Mouse (Mus musculus): ENCODE results near the gene Rem2. TPM values are rescaled to one million over a fixed set of nuclear protein-coding genes. Genes with fewer than 3 reads are reported as not detected.

Rem2 gene
- polyA plus RNA-seq, 1 experiment, result 0.22 TPM

- Histone ChIP-seq H3K36me3 (ENCODE audit: control insufficient read depth, insufficient read depth, low read length) (no peaks in the 10 kb centered on the region), H3K4me3 (ENCODE audit: extremely low read depth, insufficient read depth, insufficient read length) (no peak overlapping the region), H3K27me3 (ENCODE audit: control insufficient read depth, insufficient read depth, low read length) (peaks cover 8% of the 10 kb centered on the region; the same call in 1 of the 2 replicates), H3K27ac (ENCODE audit: insufficient read depth, low read length) (0 out of 2 replicates have a peak overlapping the region, but pooled peaks have one; percentile 15), H3K4me1 (ENCODE audit: control insufficient read depth, insufficient read depth, insufficient read length) (peaks cover 4% of the 10 kb centered on the region)
- WGBS, result 83% methylated on average over 11 of the region's 11 CpGs
- TF ChIP-seq POLR2A (IDR thresholded peaks at IDR 0.05; ENCODE audit: low read depth, low read length) (no peak), CTCF (IDR thresholded peaks at IDR 0.05; ENCODE audit: extremely low read depth, insufficient read depth, insufficient read length, insufficient replicate concordance) (no peak)
- DNase-seq (ENCODE audit: low read depth in 1 of 2, low spot score in 2 of 2), result no peak
Measured at GRCm38 (mm10) chr14:54435194-54435918, 40.5 kb upstream of the Rem2 start.

DNA sequence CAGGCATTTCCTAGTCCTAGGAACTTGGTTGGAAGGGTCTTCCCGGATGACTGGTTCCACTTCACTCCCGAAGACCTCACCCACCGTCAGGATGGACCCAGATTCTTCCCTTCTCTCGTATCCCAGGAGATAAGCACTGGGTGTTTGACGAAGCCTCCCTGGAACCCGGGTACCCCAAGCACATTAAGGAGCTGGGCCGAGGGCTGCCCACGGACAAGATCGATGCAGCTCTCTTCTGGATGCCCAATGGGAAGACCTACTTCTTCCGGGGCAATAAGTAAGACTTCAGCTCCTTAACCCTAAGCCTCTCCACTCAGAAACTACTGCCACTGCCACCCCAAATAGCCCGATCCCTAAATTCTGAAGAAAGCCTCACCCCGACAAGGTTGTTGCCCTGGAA lies 36.7 kb upstream of the Rem2 start:
- H3K27me3 ChIP-seq (ENCODE audit: control insufficient read depth, insufficient read depth, low read length), result no peaks in the 10 kb centered on the region
- WGBS, result 94% methylated on average over 12 of the region's 12 CpGs
- no peak for TF ChIP-seq POLR2A (IDR thresholded peaks at IDR 0.05; ENCODE audit: low read depth, low read length)
- TF ChIP-seq CTCF (IDR thresholded peaks at IDR 0.05; ENCODE audit: extremely low read depth, insufficient read depth, insufficient read length, insufficient replicate concordance), result no peak

DNA sequence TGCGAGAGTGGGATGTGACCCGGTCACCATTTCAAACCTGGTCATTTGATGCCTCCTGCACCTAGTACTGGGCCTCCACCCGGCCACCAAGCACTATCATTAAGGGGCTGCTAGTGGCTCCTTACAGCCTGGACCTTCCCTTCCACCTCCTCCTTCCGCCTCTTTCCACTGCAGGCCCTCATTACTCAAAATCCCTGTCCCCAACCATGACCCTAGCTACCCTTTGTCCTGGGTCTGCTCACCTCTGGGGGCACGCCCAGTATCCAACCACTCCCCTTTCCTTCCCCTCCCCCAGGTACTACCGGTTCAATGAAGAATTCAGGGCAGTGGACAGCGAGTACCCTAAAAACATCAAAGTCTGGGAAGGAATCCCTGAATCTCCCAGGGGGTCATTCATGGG lies 36.3 kb upstream of the Rem2 start:
- TF ChIP-seq CTCF (IDR thresholded peaks at IDR 0.05; ENCODE audit: extremely low read depth, insufficient read depth, insufficient read length, insufficient replicate concordance) (no peak), POLR2A (IDR thresholded peaks at IDR 0.05; ENCODE audit: low read depth, low read length) (no peak)
- no peaks in the 10 kb centered on the region for H3K36me3 ChIP-seq (ENCODE audit: control insufficient read depth, insufficient read depth, low read length)
- H3K4me1 ChIP-seq (ENCODE audit: control insufficient read depth, insufficient read depth, insufficient read length), result peaks cover 3% of the 10 kb centered on the region; the same call in 1 of the 2 replicates
- 90% methylated on average over 7 of the region's 7 CpGs for whole genome bisulfite sequencing
- no peak for DNase-seq (ENCODE audit: low read depth in 1 of 2, low spot score in 2 of 2)
- no peak overlapping the region for H3K27ac ChIP-seq (ENCODE audit: insufficient read depth, low read length)
- no peaks in the 10 kb centered on the region for H3K27me3 ChIP-seq (ENCODE audit: control insufficient read depth, insufficient read depth, low read length)
- H3K4me3 ChIP-seq (ENCODE audit: extremely low read depth, insufficient read depth, insufficient read length), result no peak overlapping the region

More for the DNA sequence above, 36.7 kb upstream of the Rem2 start:
- no peak for DNase-seq (ENCODE audit: low read depth in 1 of 2, low spot score in 2 of 2)
- H3K4me3 ChIP-seq (ENCODE audit: extremely low read depth, insufficient read depth, insufficient read length), result no peak overlapping the region
- H3K36me3 ChIP-seq (ENCODE audit: control insufficient read depth, insufficient read depth, low read length), result no peaks in the 10 kb centered on the region
- H3K4me1 ChIP-seq (ENCODE audit: control insufficient read depth, insufficient read depth, insufficient read length), result peaks cover 3% of the 10 kb centered on the region; the same call in 1 of the 2 replicates
- no peak overlapping the region for H3K27ac ChIP-seq (ENCODE audit: insufficient read depth, low read length)

GRCm38 (mm10) chr14:54440538-54440937 lies 35.4 kb upstream of the Rem2 start:
- TF ChIP-seq POLR2A (IDR thresholded peaks at IDR 0.05; ENCODE audit: low read depth, low read length) (no peak), CTCF (IDR thresholded peaks at IDR 0.05; ENCODE audit: extremely low read depth, insufficient read depth, insufficient read length, insufficient replicate concordance) (no peak)
- no peak overlapping the region for H3K27ac ChIP-seq (ENCODE audit: insufficient read depth, low read length)
- no peak overlapping the region for H3K4me3 ChIP-seq (ENCODE audit: extremely low read depth, insufficient read depth, insufficient read length)
- H3K4me1 ChIP-seq (ENCODE audit: control insufficient read depth, insufficient read depth, insufficient read length), result peaks cover 3% of the 10 kb centered on the region; the same call in 1 of the 2 replicates
- no peaks in the 10 kb centered on the region for H3K27me3 ChIP-seq (ENCODE audit: control insufficient read depth, insufficient read depth, low read length)
- WGBS, result 84% methylated on average over 14 of the region's 14 CpGs
- no peaks in the 10 kb centered on the region for H3K36me3 ChIP-seq (ENCODE audit: control insufficient read depth, insufficient read depth, low read length)
- no peak for DNase-seq (ENCODE audit: low read depth in 1 of 2, low spot score in 2 of 2)

DNA sequence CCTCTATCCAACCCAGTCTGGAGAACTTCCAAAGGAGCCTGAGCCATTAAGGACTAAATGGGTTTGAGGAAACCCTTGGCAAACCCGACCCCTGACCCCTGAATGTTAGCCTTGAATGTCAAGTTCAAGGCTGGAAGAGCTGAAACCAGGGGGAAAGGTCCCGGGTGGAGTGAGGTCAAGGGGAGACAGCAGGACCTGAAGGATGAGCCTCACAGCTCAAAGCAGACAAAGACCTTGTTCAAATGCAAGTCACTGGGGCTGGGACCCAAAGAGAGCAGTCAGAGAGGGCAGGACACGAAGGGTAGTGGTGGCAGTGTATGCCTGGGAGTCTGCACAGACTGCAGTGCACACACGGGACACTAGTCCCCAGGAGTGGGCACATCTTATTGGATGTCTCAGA lies 34.5 kb upstream of the Rem2 start:
- DNase-seq (ENCODE audit: low read depth in 1 of 2, low spot score in 2 of 2), result no peak
- TF ChIP-seq POLR2A (IDR thresholded peaks at IDR 0.05; ENCODE audit: low read depth, low read length) (no peak), CTCF (IDR thresholded peaks at IDR 0.05; ENCODE audit: extremely low read depth, insufficient read depth, insufficient read length, insufficient replicate concordance) (no peak)
- Histone ChIP-seq H3K4me1 (ENCODE audit: control insufficient read depth, insufficient read depth, insufficient read length) (peaks cover 3% of the 10 kb centered on the region; the same call in 1 of the 2 replicates), H3K4me3 (ENCODE audit: extremely low read depth, insufficient read depth, insufficient read length) (no peak overlapping the region), H3K36me3 (ENCODE audit: control insufficient read depth, insufficient read depth, low read length) (no peaks in the 10 kb centered on the region), H3K27me3 (ENCODE audit: control insufficient read depth, insufficient read depth, low read length) (no peaks in the 10 kb centered on the region), H3K27ac (ENCODE audit: insufficient read depth, low read length) (no peak overlapping the region)
- WGBS, result 75% methylated on average over 4 of the region's 4 CpGs

DNA sequence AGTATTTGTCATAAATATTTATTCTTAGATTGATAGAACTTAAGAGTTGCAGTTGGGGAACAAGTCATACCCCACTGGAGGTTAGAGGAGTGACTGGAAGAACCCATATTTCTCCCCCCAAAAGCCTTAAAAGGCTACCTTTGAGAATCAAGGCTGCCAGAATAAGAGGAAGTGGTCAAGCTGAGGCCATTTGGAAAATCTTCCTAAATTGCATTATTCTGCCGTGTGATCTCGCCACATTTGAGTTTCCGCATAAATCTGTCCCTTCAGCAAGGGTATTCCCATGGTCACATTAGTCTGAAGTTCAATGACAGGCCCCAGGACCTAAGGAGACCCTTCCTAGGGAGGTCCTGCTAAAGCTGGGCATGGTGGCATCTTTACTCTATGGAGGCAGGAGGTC lies 33.4 kb upstream of the Rem2 start:
- Histone ChIP-seq H3K27me3 (ENCODE audit: control insufficient read depth, insufficient read depth, low read length) (no peaks in the 10 kb centered on the region), H3K4me1 (ENCODE audit: control insufficient read depth, insufficient read depth, insufficient read length) (peaks cover 3% of the 10 kb centered on the region; the same call in 1 of the 2 replicates), H3K4me3 (ENCODE audit: extremely low read depth, insufficient read depth, insufficient read length) (no peak overlapping the region), H3K36me3 (ENCODE audit: control insufficient read depth, insufficient read depth, low read length) (no peaks in the 10 kb centered on the region), H3K27ac (ENCODE audit: insufficient read depth, low read length) (peak overlapping the region; percentile 45; the same call in 1 of the 2 replicates)
- DNase-seq (ENCODE audit: low read depth in 1 of 2, low spot score in 2 of 2), result no peak
- TF ChIP-seq CTCF (IDR thresholded peaks at IDR 0.05; ENCODE audit: extremely low read depth, insufficient read depth, insufficient read length, insufficient replicate concordance), result no peak
- no peak for TF ChIP-seq POLR2A (IDR thresholded peaks at IDR 0.05; ENCODE audit: low read depth, low read length)
- 63% methylated on average over 3 of the region's 3 CpGs for WGBS

GRCm38 (mm10) chr14:54443196-54443595 lies 32.7 kb upstream of the Rem2 start:
- H3K27ac ChIP-seq (ENCODE audit: insufficient read depth, low read length), result peak overlapping the region; percentile 45
- no peak overlapping the region for H3K4me3 ChIP-seq (ENCODE audit: extremely low read depth, insufficient read depth, insufficient read length)
- no peaks in the 10 kb centered on the region for H3K36me3 ChIP-seq (ENCODE audit: control insufficient read depth, insufficient read depth, low read length)
- TF ChIP-seq POLR2A (IDR thresholded peaks at IDR 0.05; ENCODE audit: low read depth, low read length) (no peak), CTCF (IDR thresholded peaks at IDR 0.05; ENCODE audit: extremely low read depth, insufficient read depth, insufficient read length, insufficient replicate concordance) (no peak)
- 66% methylated on average over 3 of the region's 3 CpGs for WGBS
- DNase-seq (ENCODE audit: low read depth in 1 of 2, low spot score in 2 of 2), result no peak
- H3K4me1 ChIP-seq (ENCODE audit: control insufficient read depth, insufficient read depth, insufficient read length), result peaks cover 5% of the 10 kb centered on the region; the same call in 1 of the 2 replicates
- no peaks in the 10 kb centered on the region for H3K27me3 ChIP-seq (ENCODE audit: control insufficient read depth, insufficient read depth, low read length)
